Mouse (Mus musculus) embryo, embryonic 11 days (tissue): ENCODE measurements around the gene Lrit2.

Experiments
- DNase-seq: peaks from one replicate; pipeline ENCODE4 v3.0.0-alpha.2; 2015

Lrit2 gene

GRCm38 (mm10) chr14:37112931-37113330 is 45.2 kb downstream of the Lrit2 start:
- DNase-seq: no peak

- no peak for DNase-seq
Observed at GRCm38 (mm10) chr14:37113922-37114321, 46.2 kb downstream of the Lrit2 start, which contains the start of gene 2610528A11Rik. Gene 2610528A11Rik (minus strand): TSS chr14:37114022.

GRCm38 (mm10) chr14:37119233-37119632 is 51.5 kb downstream of the Lrit2 start:
- no peak for DNase-seq
